In genomic region chr7:79968326-79968725, GRCm38 (mm10) we compare ENCODE assay signal across 20 mouse cellular contexts. TPM values are rescaled to one million over a fixed set of nuclear protein-coding genes. Genes with fewer than 3 reads are reported as not detected.
"Had no signal": no experiment of that assay in that cellular context is flagged by ENCODE, and none has a peak within 500 bp of the region (broad histone marks: within the 10 kb centered on the region; RNA-seq: fewer than 3 reads in every experiment).

No protein-coding gene starts in this region.

- H3K9ac ChIP-seq: lung, embryonic 14.5 days; midbrain, embryonic 12.5 days; neural tube, embryonic 13.5 days; neural tube, embryonic 15.5 days; stomach, embryonic 15.5 days had no signal

- H3K36me3 ChIP-seq: midbrain, embryonic 10.5 days; midbrain, embryonic 12.5 days; neural tube, embryonic 13.5 days; neural tube, embryonic 15.5 days; stomach, embryonic 15.5 days had no signal

- H3K4me2 ChIP-seq: lung, embryonic 14.5 days; midbrain, embryonic 12.5 days; neural tube, embryonic 13.5 days; neural tube, embryonic 15.5 days; stomach, embryonic 15.5 days had no signal

- ATAC-seq: midbrain, embryonic 16.5 days had no signal

- H3K4me3 ChIP-seq: midbrain, embryonic 10.5 days; midbrain, embryonic 12.5 days; myocyte; neural tube, embryonic 13.5 days; neural tube, embryonic 15.5 days; stomach, embryonic 15.5 days had no signal

- H3K27ac ChIP-seq: midbrain, embryonic 10.5 days; midbrain, embryonic 12.5 days; neural tube, embryonic 13.5 days; neural tube, embryonic 15.5 days; stomach, embryonic 15.5 days; stomach, postnatal 0 days had no signal

- H3K9me3 ChIP-seq: midbrain, embryonic 10.5 days; midbrain, embryonic 12.5 days; neural tube, embryonic 13.5 days; neural tube, embryonic 15.5 days; stomach, embryonic 15.5 days had no signal

- H3K4me1 ChIP-seq: midbrain, embryonic 10.5 days; midbrain, embryonic 12.5 days; neural tube, embryonic 13.5 days; neural tube, embryonic 15.5 days; stomach, embryonic 15.5 days had no signal

- H3K27me3 ChIP-seq: midbrain, embryonic 12.5 days; neural tube, embryonic 13.5 days; neural tube, embryonic 15.5 days; stomach, embryonic 15.5 days had no signal

- DNase-seq: lung, adult 18-20 months; lung, embryonic 14.5 days; lung, postnatal 10 days; lung, postnatal 4 days; midbrain, embryonic 14.5 days; retina, postnatal 1 day; right cerebral cortex, adult 18-20 months; right cerebral cortex, postnatal 25 days; thymus, adult 2 months; thymus, postnatal 25 days; thymus, postnatal 4 days had no signal

RNA-seq across cellular contexts. Expression of gene Arpin, which starts 33.2 kb away (rescaled TPM):
- total RNA-seq: megakaryocyte, adult 5-6 weeks had no signal
